Mouse (Mus musculus) heart, embryonic 10.5 days (tissue): ENCODE measurements around the gene 1700102P08Rik. TPM values are rescaled to one million over a fixed set of nuclear protein-coding genes. Genes with fewer than 3 reads are reported as not detected.

ENCODE experiments used
- DNase-seq: peaks from one replicate; pipeline ENCODE4 v3.0.0-alpha.2; 2017; ENCODE audit warnings: low spot score
- H3K27ac ChIP-seq: fragments of 300-500 bp; sonication (generic); 2 replicates; pipeline ENCODE4 v1.5.1; 2016; ENCODE audit warnings: mild to moderate bottlenecking
- H3K27me3 ChIP-seq: fragments of 300-500 bp; sonication (generic); 2 replicates; pipeline ENCODE4 v1.6.1; 2016; ENCODE audit warnings: mild to moderate bottlenecking; ENCODE audit not compliant: poor library complexity, insufficient read depth, severe bottlenecking
- H3K36me3 ChIP-seq: fragments of 300-500 bp; sonication (generic); 2 replicates; pipeline ENCODE4 v1.6.1; 2016; ENCODE audit warnings: mild to moderate bottlenecking, moderate library complexity
- H3K4me1 ChIP-seq: fragments of 300-500 bp; sonication (generic); 2 replicates; pipeline ENCODE4 v1.6.1; 2016; ENCODE audit warnings: mild to moderate bottlenecking
- H3K4me3 ChIP-seq: fragments of 300-500 bp; sonication (generic); 2 replicates; pipeline ENCODE4 v1.5.1; 2016; ENCODE audit warnings: mild to moderate bottlenecking, moderate library complexity
- H3K9me3 ChIP-seq: fragments of 300-500 bp; sonication (generic); 2 replicates; pipeline ENCODE4 v1.6.1; 2016; ENCODE audit warnings: mild to moderate bottlenecking, moderate library complexity
- WGBS: fragments of 180-500 bp; shearing (Covaris S2); methylation state at CpG from one replicate; pipeline ENCODE4 v1.1.7; 2016; 5-methylcytosine and 5-hydroxymethylcytosine counted together
- polyA plus RNA-seq: library from polyadenylated mRNA; unstranded; fragments of >200 nt; fragmentation: Nextera tagmentation; extraction: Ambion mirVana; gene quantifications from 2 replicates; pipeline ENCODE4 v1.2.1, GENCODE M21; 2016

Gene 1700102P08Rik
- polyA plus RNA-seq, 1 experiment from 2014 or later = 0.34 TPM

DNA sequence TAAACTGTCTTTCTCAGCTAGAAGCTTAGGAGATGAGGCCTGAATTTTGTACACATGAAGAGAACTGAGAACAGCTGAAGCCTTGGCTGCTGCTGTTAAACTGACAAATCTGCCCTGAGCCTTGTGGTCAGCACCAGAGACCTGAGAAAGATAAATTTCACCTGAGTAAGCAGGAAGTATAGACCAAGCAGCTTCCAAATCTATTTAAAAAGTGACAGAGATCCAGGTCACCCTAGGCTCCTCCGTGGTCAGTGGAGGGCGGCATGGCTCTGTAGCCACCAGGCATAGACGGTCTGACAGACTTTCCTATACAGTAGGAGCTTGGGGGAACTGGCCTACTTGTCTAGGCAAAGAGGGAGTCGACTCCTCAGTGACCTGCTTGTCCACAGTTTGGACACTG lies 5.8 kb upstream of the 1700102P08Rik start:
- Histone ChIP-seq H3K36me3 (peaks cover 90% of the 10 kb centered on the region), H3K4me3 (no peak overlapping the region), H3K27ac (no peak overlapping the region), H3K9me3 (no peaks in the 10 kb centered on the region), H3K27me3 (no peaks in the 10 kb centered on the region), H3K4me1 (no peaks in the 10 kb centered on the region)
- WGBS = 92% methylated on average over 4 of the region's 4 CpGs
- no peak for DNase-seq

GRCm38 (mm10) chr9:108388601-108389000 lies 4.0 kb upstream of the 1700102P08Rik start:
- Histone ChIP-seq H3K4me3 (no peak overlapping the region), H3K9me3 (no peaks in the 10 kb centered on the region), H3K27ac (no peak overlapping the region), H3K4me1 (no peaks in the 10 kb centered on the region), H3K36me3 (peaks cover 90% of the 10 kb centered on the region), H3K27me3 (no peaks in the 10 kb centered on the region)
- no peak for DNase-seq
- WGBS = 89% methylated on average over 10 of the region's 10 CpGs

DNA sequence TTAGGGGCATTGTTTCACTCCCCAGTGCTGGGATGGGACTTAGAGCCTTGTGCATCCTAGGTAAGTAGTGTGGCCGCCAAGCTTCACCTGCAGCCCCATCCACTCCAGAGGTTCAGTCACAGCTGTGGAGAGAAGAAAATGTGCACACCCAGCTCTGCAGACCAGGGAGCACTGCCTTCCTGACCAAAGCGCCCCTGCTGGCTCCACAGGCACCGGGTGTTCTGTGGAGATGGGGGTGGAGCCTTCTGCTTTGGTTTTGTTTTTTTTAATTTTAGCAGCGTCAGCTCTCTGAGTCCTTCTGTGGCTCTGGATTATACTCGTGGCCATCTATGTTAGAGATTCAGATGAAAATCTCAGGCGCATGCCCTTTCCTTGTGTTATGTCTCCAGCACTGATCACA lies 3.4 kb upstream of the 1700102P08Rik start:
- Histone ChIP-seq H3K36me3 (peaks cover 89% of the 10 kb centered on the region), H3K4me1 (no peaks in the 10 kb centered on the region)
- WGBS = 87% methylated on average over 6 of the region's 6 CpGs

DNA sequence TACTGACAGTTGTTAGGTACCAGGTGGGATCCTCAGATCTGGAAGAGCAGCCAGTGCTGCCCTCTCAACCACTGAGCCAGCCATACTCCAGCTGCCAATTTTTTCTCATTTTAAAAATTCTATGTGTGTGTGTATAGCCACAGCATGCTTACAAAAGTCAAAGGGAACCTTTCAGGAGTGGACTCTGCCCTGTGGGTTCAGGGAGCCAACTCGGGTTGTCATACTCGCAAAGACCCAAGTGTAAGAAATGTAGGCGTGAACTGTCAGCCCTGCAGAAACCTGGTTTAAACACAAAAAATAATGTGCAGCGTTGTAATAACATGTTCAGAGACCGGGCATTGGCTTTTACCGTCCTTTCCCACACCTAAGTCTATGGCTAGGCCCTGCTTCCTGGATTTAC lies 1.6 kb downstream of the 1700102P08Rik start:
- H3K27ac ChIP-seq = no peak overlapping the region
- peaks cover 46% of the 10 kb centered on the region for H3K36me3 ChIP-seq
- no peak overlapping the region for H3K4me3 ChIP-seq
- WGBS = 92% methylated on average over 6 of the region's 6 CpGs
- H3K4me1 ChIP-seq = no peaks in the 10 kb centered on the region
- H3K9me3 ChIP-seq = no peaks in the 10 kb centered on the region
- H3K27me3 ChIP-seq = no peaks in the 10 kb centered on the region
- DNase-seq = no peak

More for the DNA sequence above, 3.4 kb upstream of the 1700102P08Rik start:
- no peaks in the 10 kb centered on the region for H3K27me3 ChIP-seq
- no peak overlapping the region for H3K4me3 ChIP-seq
- no peak for DNase-seq
- H3K27ac ChIP-seq = no peak overlapping the region
- H3K9me3 ChIP-seq = no peaks in the 10 kb centered on the region

GRCm38 (mm10) chr9:108395427-108395826 lies 2.8 kb downstream of the 1700102P08Rik start:
- Histone ChIP-seq H3K36me3 (peaks cover 38% of the 10 kb centered on the region), H3K27me3 (no peaks in the 10 kb centered on the region), H3K4me3 (no peak overlapping the region), H3K4me1 (no peaks in the 10 kb centered on the region), H3K27ac (no peak overlapping the region), H3K9me3 (no peaks in the 10 kb centered on the region)
- DNase-seq = no peak
- WGBS = 86% methylated on average over 1 of the region's 1 CpGs

GRCm38 (mm10) chr9:108398324-108398723 lies 5.7 kb downstream of the 1700102P08Rik start:
- WGBS = 85% methylated on average over 3 of the region's 3 CpGs
- DNase-seq = no peak
- Histone ChIP-seq H3K27me3 (no peaks in the 10 kb centered on the region), H3K36me3 (peaks cover 12% of the 10 kb centered on the region), H3K4me1 (no peaks in the 10 kb centered on the region), H3K27ac (no peak overlapping the region), H3K9me3 (no peaks in the 10 kb centered on the region), H3K4me3 (no peak overlapping the region)

DNA sequence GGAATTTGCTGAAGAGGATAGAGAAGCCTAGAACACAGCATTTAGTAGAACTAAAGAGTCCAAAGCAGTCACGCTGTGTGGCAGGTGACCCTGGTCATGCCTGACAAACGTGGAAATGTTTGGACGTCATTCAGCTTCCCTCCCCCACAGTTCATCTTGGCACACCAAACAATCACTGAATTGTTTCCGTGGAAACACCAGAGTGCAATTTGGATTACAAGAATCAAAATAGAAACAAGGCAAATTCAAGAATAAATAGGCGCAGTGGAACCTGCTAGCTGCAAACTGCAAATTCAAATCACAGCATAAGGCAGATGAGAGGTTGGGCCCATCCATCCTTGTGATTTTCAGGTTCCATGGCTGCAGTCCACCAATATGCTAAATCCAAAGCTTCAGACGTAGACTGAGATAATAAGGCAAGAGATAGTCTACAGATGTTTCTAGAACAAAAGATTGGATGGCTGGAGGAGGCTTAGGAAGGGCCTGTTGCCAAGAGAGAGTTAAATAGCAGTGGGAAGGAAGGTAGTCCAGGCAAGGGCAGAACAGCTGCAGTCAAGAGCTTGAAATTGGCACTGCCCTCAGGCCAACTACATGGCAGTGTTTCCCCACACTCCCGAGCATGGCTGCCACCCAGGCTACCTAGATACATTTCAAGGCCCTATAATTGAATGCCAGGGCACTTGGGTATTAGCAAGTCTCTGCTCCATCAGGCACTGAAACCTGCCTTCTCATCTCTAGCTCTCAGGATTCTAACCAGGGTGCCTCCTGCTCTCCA lies 8.8 kb downstream of the 1700102P08Rik start:
- no peak for DNase-seq
- 75% methylated on average over 7 of the region's 7 CpGs for WGBS
- Histone ChIP-seq H3K36me3 (no peaks in the 10 kb centered on the region), H3K4me1 (0 out of 2 replicates have a peak, but pooled peaks cover 9% of the 10 kb centered on the region), H3K4me3 (no peak overlapping the region), H3K27me3 (no peaks in the 10 kb centered on the region), H3K9me3 (no peaks in the 10 kb centered on the region), H3K27ac (no peak overlapping the region)

- Histone ChIP-seq H3K9me3 (no peaks in the 10 kb centered on the region), H3K27ac (no peak overlapping the region), H3K4me1 (0 out of 2 replicates have a peak, but pooled peaks cover 9% of the 10 kb centered on the region), H3K36me3 (no peaks in the 10 kb centered on the region), H3K27me3 (no peaks in the 10 kb centered on the region), H3K4me3 (no peak overlapping the region)
- 80% methylated on average over 4 of the region's 4 CpGs for WGBS
- no peak for DNase-seq
These were observed 10.5 kb downstream of the 1700102P08Rik start for GRCm38 (mm10) chr9:108403081-108403480.

GRCm38 (mm10) chr9:108404451-108404850 lies 11.8 kb downstream of the 1700102P08Rik start:
- H3K27ac ChIP-seq = no peak overlapping the region
- WGBS = 61% methylated on average over 8 of the region's 8 CpGs
- H3K27me3 ChIP-seq = no peaks in the 10 kb centered on the region
- H3K36me3 ChIP-seq = no peaks in the 10 kb centered on the region
- H3K4me1 ChIP-seq = 0 out of 2 replicates have a peak, but pooled peaks cover 9% of the 10 kb centered on the region
- no peak overlapping the region for H3K4me3 ChIP-seq
- H3K9me3 ChIP-seq = no peaks in the 10 kb centered on the region
- no peak for DNase-seq

- H3K4me1 ChIP-seq = 0 out of 2 replicates have a peak, but pooled peaks cover 7% of the 10 kb centered on the region
- H3K9me3 ChIP-seq = no peaks in the 10 kb centered on the region
- H3K27ac ChIP-seq = 0 out of 2 replicates have a peak overlapping the region, but pooled peaks have one; percentile 13
- H3K4me3 ChIP-seq = no peak overlapping the region
- WGBS = 65% methylated on average over 4 of the region's 4 CpGs
- H3K27me3 ChIP-seq = no peaks in the 10 kb centered on the region
- DNase-seq = no peak
- H3K36me3 ChIP-seq = no peaks in the 10 kb centered on the region
These were observed 16.9 kb downstream of the 1700102P08Rik start for GRCm38 (mm10) chr9:108409535-108409934.

- WGBS = 75% methylated on average over 9 of the region's 9 CpGs
- H3K4me1 ChIP-seq = no peaks in the 10 kb centered on the region
- H3K4me3 ChIP-seq = no peak overlapping the region
- no peaks in the 10 kb centered on the region for H3K27me3 ChIP-seq
- H3K36me3 ChIP-seq = no peaks in the 10 kb centered on the region
- no peak for DNase-seq
- H3K9me3 ChIP-seq = no peaks in the 10 kb centered on the region
- H3K27ac ChIP-seq = no peak overlapping the region
These were observed 18.9 kb downstream of the 1700102P08Rik start for GRCm38 (mm10) chr9:108411381-108411942.

DNA sequence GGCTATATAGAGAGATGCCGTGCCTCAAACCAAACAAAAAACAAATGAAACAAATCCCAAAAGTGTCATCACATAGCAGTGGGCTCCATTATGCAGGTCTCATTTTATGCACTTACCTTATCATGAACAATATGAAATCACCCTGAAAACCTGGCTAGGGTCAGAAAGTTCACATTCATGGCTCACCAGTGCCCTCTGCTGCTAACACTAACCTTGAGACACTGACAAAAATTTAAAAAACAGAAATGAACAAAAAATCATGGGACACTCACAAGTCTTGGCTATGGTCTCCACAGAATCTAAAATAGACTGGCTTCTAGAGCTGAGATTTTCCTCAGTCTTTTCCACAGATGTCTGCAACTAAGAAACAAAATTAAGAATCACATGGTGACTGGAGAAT lies 19.6 kb downstream of the 1700102P08Rik start:
- Histone ChIP-seq H3K4me3 (no peak overlapping the region), H3K4me1 (no peaks in the 10 kb centered on the region), H3K9me3 (no peaks in the 10 kb centered on the region), H3K36me3 (no peaks in the 10 kb centered on the region), H3K27me3 (no peaks in the 10 kb centered on the region), H3K27ac (no peak overlapping the region)
- DNase-seq = no peak
- WGBS = 64% methylated on average over 1 of the region's 1 CpGs

- no peak for DNase-seq
These were observed 35.8 kb downstream of the 1700102P08Rik start, which contains the start of gene Ccdc36 for GRCm38 (mm10) chr9:108428384-108428783. Gene Ccdc36 (minus strand): TSS chr9:108428484.

More at GRCm38 (mm10) chr9:108428384-108428783, 35.8 kb downstream of the 1700102P08Rik start, which contains the start of gene Ccdc36:
- no peaks in the 10 kb centered on the region for H3K4me1 ChIP-seq
- no peaks in the 10 kb centered on the region for H3K9me3 ChIP-seq
- no peaks in the 10 kb centered on the region; the same call in 1 of the 2 replicates for H3K27me3 ChIP-seq
- no peak within 1 kb of the TSS for H3K27ac ChIP-seq
- no peaks in the 10 kb centered on the region for H3K36me3 ChIP-seq
- H3K4me3 ChIP-seq = no peak within 1 kb of the TSS
